Comparison of ENCODE assay signal across 8 mouse cellular contexts in the genomic region with DNA sequence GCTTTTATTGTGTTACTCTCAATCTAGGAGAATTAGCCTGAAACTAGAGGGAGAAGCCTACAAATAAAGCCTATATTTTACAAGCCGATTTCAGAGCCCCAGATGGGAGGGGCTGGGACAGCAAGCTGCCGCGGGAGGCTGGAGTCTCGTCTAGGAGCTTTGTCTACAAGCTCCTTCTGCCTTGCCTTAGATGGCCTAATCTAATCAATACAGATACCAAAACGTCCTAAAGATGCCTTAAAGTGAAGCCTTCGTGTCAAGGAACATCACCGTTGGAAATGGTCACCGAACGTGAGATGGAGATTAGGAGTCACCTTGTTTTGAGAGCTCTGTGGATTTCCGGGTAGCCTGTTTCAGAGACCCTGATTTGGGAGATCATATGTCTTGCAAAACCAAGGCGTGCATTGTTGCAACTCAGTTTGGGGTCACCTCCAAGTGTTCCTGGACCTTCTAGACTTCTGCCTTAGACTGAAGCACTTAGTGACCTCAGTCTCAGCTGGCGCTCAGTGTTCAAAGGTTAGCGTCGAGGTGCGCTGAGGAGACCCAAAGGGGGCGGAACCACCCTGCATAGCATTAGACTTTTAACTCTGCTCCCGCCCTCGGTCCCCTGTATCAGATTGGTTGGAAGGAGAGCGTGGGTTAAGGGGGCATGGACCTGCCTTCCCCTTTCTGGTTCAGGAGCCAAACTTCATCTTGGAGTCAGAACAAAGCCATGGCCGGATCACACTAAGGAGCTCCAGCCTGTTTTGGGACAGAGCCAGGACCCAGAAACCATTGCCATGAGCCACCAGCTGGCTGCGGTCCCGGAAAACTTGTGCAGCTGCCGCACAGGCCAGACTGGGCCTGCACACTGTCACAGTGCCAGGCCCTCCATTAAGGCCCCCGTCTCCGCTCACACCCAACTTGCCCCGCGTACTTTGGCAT.
DNase-seq lines count a peak whose midpoint lies in the region; ATAC-seq and TF ChIP-seq lines count a peak whose summit lies in the region.

No protein-coding gene starts in this region.

- WGBS in spleen, adult 2 months = 48% methylated on average over 27 of the region's 27 CpGs
- 2% methylated on average over 27 of the region's 27 CpGs for WGBS in embryonic facial prominence, embryonic 14.5 days
- 2% methylated on average over 27 of the region's 27 CpGs for WGBS in limb, embryonic 13.5 days
- 6% methylated on average over 27 of the region's 27 CpGs for WGBS in midbrain, embryonic 15.5 days
- WGBS in stomach, embryonic 15.5 days = 10% methylated on average over 27 of the region's 27 CpGs

- H3K4me1 ChIP-seq in spleen, adult 2 months (ENCODE audit: control insufficient read depth, insufficient read depth, insufficient read length) = peaks cover 5% of the 10 kb centered on the region; the same call in 1 of the 2 replicates
- H3K4me1 ChIP-seq in embryonic facial prominence, embryonic 14.5 days (ENCODE audit: control insufficient read depth, insufficient read depth, low read length) = peaks cover 26% of the 10 kb centered on the region
- H3K4me1 ChIP-seq in limb, embryonic 13.5 days = peaks cover 45% of the 10 kb centered on the region
- H3K4me1 ChIP-seq in midbrain, embryonic 15.5 days = peaks cover 41% of the 10 kb centered on the region
- peaks cover 30% of the 10 kb centered on the region for H3K4me1 ChIP-seq in stomach, embryonic 15.5 days

- H3K36me3 ChIP-seq in spleen, adult 2 months (ENCODE audit: control insufficient read depth, insufficient read depth, low read length) = no peaks in the 10 kb centered on the region
- H3K36me3 ChIP-seq in embryonic facial prominence, embryonic 14.5 days (ENCODE audit: control insufficient read depth, insufficient read depth, low read length) = no peaks in the 10 kb centered on the region
- H3K36me3 ChIP-seq in limb, embryonic 13.5 days = no peaks in the 10 kb centered on the region
- H3K36me3 ChIP-seq in midbrain, embryonic 15.5 days (replicated peaks) = no peaks in the 10 kb centered on the region
- H3K36me3 ChIP-seq in stomach, embryonic 15.5 days = no peaks in the 10 kb centered on the region

- peak overlapping the region; percentile 20 for H3K9ac ChIP-seq in embryonic facial prominence, embryonic 14.5 days (ENCODE audit: low read depth, low read length)
- H3K9ac ChIP-seq in limb, embryonic 13.5 days = no peak overlapping the region
- H3K9ac ChIP-seq in midbrain, embryonic 15.5 days = peak overlapping the region; percentile 15; the same call in 1 of the 2 replicates
- peak overlapping the region; percentile 34; the same call in 1 of the 2 replicates for H3K9ac ChIP-seq in stomach, embryonic 15.5 days

- TF ChIP-seq CTCF in spleen, adult 2 months (IDR thresholded peaks at IDR 0.05; ENCODE audit: extremely low read depth, insufficient read depth, insufficient read length, insufficient replicate concordance) = no peak

- TF ChIP-seq POLR2A in spleen, adult 2 months (IDR thresholded peaks at IDR 0.05; ENCODE audit: low read depth, low read length) = no peak

- peak overlapping the region; percentile 46 for H3K4me3 ChIP-seq in spleen, adult 2 months (ENCODE audit: extremely low read depth, insufficient read depth, insufficient read length)
- H3K4me3 ChIP-seq in embryonic facial prominence, embryonic 14.5 days (ENCODE audit: low read depth, low read length) = peak overlapping the region; percentile 16
- H3K4me3 ChIP-seq in limb, embryonic 13.5 days = peak overlapping the region; percentile 19
- peak overlapping the region; percentile 20 for H3K4me3 ChIP-seq in midbrain, embryonic 15.5 days
- H3K4me3 ChIP-seq in stomach, embryonic 15.5 days (replicated peaks) = peak overlapping the region; percentile 22

- peak; percentile 93 for ATAC-seq in embryonic facial prominence, embryonic 14.5 days (ENCODE audit: low read depth)
- peak; percentile 88 for ATAC-seq in limb, embryonic 13.5 days (ENCODE audit: low FRiP score, low read depth)
- peak; percentile 83 for ATAC-seq in midbrain, embryonic 15.5 days (replicated peaks)
- peak; percentile 82 for ATAC-seq in stomach, embryonic 15.5 days (ENCODE audit: insufficient read depth, low FRiP score, low read depth)

- H3K4me2 ChIP-seq in embryonic facial prominence, embryonic 14.5 days (ENCODE audit: low read depth, low read length) = peak overlapping the region; percentile 44
- H3K4me2 ChIP-seq in limb, embryonic 13.5 days (replicated peaks) = peak overlapping the region; percentile 59
- H3K4me2 ChIP-seq in midbrain, embryonic 15.5 days = peak overlapping the region; percentile 41
- H3K4me2 ChIP-seq in stomach, embryonic 15.5 days = peak overlapping the region; percentile 59

- no peaks in the 10 kb centered on the region for H3K27me3 ChIP-seq in spleen, adult 2 months (ENCODE audit: control insufficient read depth, insufficient read depth, low read length)
- H3K27me3 ChIP-seq in embryonic facial prominence, embryonic 14.5 days (replicated peaks; ENCODE audit: control insufficient read depth, insufficient read depth, low read length) = no peaks in the 10 kb centered on the region
- peaks cover 5% of the 10 kb centered on the region for H3K27me3 ChIP-seq in limb, embryonic 13.5 days
- no peaks in the 10 kb centered on the region for H3K27me3 ChIP-seq in midbrain, embryonic 15.5 days (replicated peaks)
- no peaks in the 10 kb centered on the region for H3K27me3 ChIP-seq in stomach, embryonic 15.5 days (replicated peaks)

- no peaks in the 10 kb centered on the region for H3K9me3 ChIP-seq in embryonic facial prominence, embryonic 14.5 days (ENCODE audit: control insufficient read depth, low read length)
- H3K9me3 ChIP-seq in limb, embryonic 13.5 days = no peaks in the 10 kb centered on the region
- H3K9me3 ChIP-seq in midbrain, embryonic 15.5 days = no peaks in the 10 kb centered on the region
- no peaks in the 10 kb centered on the region for H3K9me3 ChIP-seq in stomach, embryonic 15.5 days

- H3K27ac ChIP-seq in spleen, adult 2 months (ENCODE audit: insufficient read depth, low read length) = peak overlapping the region; percentile 11; the same call in 1 of the 2 replicates
- H3K27ac ChIP-seq in embryonic facial prominence, embryonic 14.5 days (replicated peaks; ENCODE audit: low read depth, low read length) = peak overlapping the region; percentile 84
- H3K27ac ChIP-seq in limb, embryonic 13.5 days = peak overlapping the region; percentile 91
- H3K27ac ChIP-seq in midbrain, embryonic 15.5 days = peak overlapping the region; percentile 81
- peak overlapping the region; percentile 95 for H3K27ac ChIP-seq in stomach, embryonic 15.5 days

- no peak for DNase-seq in spleen, adult 2 months (ENCODE audit: low read depth in 1 of 2, low spot score in 2 of 2)
- no peak for DNase-seq in spleen, postnatal 14 days (ENCODE audit: low spot score in 2 of 2)
- peak; percentile 97 for DNase-seq in embryonic facial prominence, embryonic 14.5 days (ENCODE audit: low spot score)
- DNase-seq in heart, adult 8-10 months (ENCODE audit: low spot score) = peak; percentile 95
- DNase-seq in kidney, adult 8-10 months = peak; percentile 98 to 99

Comparison
In these comparisons a context has a peak if more than half of its experiments do, and no peak if none do; other contexts are left out.
1. DNase-seq: peak in embryonic facial prominence, embryonic 14.5 days (single experiment), heart, adult 8-10 months (single experiment) and kidney, adult 8-10 months (2 of 2); none in spleen, adult 2 months (0 of 2) and spleen, postnatal 14 days (0 of 2).
2. H3K27ac ChIP-seq: peak in every context shown above with its lines; median percentile 95 in stomach, embryonic 15.5 days; 91 in limb, embryonic 13.5 days; 84 in embryonic facial prominence, embryonic 14.5 days; 81 in midbrain, embryonic 15.5 days; 11 in spleen, adult 2 months.
3. Peak in every context shown above with its lines, with median percentiles within 50 percentile points of each other: H3K4me3 ChIP-seq, ATAC-seq and H3K4me2 ChIP-seq.